Mouse (Mus musculus): ENCODE measurements around the gene Tmem200b. TPM values are rescaled to one million over a fixed set of nuclear protein-coding genes. Genes with fewer than 3 reads are reported as not detected.
A peak's percentile ranks its signal among the peaks of the same experiment; 100 is the strongest.

Gene Tmem200b
- 1.3 and 1.8 TPM in 2 replicates for polyA plus RNA-seq (2015; fragmentation: Nextera tagmentation; extraction: Ambion mirVana)

DNA sequence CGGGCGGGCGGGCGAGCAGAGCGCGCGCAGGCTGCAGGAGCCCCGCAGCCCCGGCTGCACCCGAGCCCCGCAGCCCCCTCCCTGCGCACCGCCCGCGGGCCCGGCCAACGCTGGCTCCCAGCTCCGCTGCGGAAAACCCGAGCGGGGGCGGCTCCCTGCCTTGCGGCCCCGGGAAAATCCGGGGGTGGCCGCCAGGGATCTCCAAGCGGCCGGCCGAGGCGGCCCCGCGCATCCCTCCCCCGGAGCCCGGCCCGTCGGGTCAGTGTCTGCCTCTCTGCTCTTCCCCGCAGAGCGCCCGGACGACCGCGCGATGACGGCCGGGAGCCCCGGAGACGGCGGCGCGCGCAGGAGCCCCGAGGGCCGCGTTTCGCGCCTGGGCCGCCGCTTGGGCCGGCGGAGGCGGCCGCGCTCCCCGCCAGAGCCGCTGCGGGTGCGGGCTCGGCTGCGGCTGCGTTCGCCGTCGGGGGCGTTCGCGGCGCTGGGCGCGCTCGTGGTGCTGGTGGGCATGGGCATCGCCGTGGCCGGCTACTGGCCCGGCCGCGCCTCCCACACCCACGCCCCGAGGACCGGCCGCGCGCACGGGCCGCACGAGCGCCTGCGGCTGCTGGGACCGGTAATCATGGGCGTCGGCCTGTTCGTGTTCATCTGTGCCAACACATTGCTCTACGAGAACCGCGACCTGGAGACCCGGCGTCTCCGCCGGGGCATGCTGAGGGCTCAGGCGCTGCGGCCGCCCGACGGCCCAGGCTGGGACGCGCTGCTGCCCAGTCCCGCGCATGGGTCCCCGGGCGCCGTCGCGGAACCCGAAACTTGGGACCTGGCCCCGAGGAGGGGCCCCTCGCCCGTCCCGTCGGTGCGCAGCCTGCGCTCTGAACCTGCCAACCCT is at the start of gene Tmem200b:
Gene Tmem200b (plus strand): TSS at position 311 of the 886 bp plus-strand sequence.
- peak; percentile 24 for DNase-seq (ENCODE audit: low spot score)

GRCm38 (mm10) chr4:131872672-131873292 is 48.8 kb upstream of the Tmem200b start:
- H3K27ac ChIP-seq (ENCODE audit: low read length) = peak overlapping the region; percentile 84
- peak overlapping the region; percentile 50 for H3K9ac ChIP-seq (replicated peaks; ENCODE audit: low read depth)
- peak overlapping the region; percentile 83 for H3K4me2 ChIP-seq (replicated peaks; ENCODE audit: low read depth, low read length)
- H3K36me3 ChIP-seq (ENCODE audit: insufficient read depth, low read length) = no peaks in the 10 kb centered on the region
- H3K4me3 ChIP-seq (ENCODE audit: low read depth, low read length) = peak overlapping the region; percentile 100
- 5% methylated on average over 11 of the region's 11 CpGs for WGBS
- H3K27me3 ChIP-seq (replicated peaks; ENCODE audit: insufficient read depth, low read length) = no peaks in the 10 kb centered on the region
- DNase-seq (ENCODE audit: low spot score) = no peak
- no peaks in the 10 kb centered on the region for H3K9me3 ChIP-seq (ENCODE audit: low read length)
- peaks cover 6% of the 10 kb centered on the region; the same call in 1 of the 2 replicates for H3K4me1 ChIP-seq (ENCODE audit: insufficient read depth, low read depth, low read length)
- peak; percentile 12; the same call in 1 of the 2 replicates for TF ChIP-seq CTCF (IDR thresholded peaks at IDR 0.05)
- TF ChIP-seq EP300 (IDR thresholded peaks at IDR 0.05) = no peak; the same call in 1 of the 2 replicates
- ATAC-seq = no peak

More for the DNA sequence above, at the start of gene Tmem200b:
- H3K4me1 ChIP-seq (ENCODE audit: insufficient read depth, low read depth, low read length) = no peaks in the 10 kb centered on the region; the same call in 1 of the 2 replicates
- H3K27me3 ChIP-seq (replicated peaks; ENCODE audit: insufficient read depth, low read length) = peaks cover 26% of the 10 kb centered on the region
- peak within 1 kb of the TSS; percentile 94 for H3K4me2 ChIP-seq (replicated peaks; ENCODE audit: low read depth, low read length)
- peak within 1 kb of the TSS; percentile 57 for H3K27ac ChIP-seq (ENCODE audit: low read length)
- 0 out of 2 replicates have a peak, but pooled peaks cover 14% of the 10 kb centered on the region for H3K36me3 ChIP-seq (ENCODE audit: insufficient read depth, low read length)
- peak; percentile 2; the same call in 1 of the 2 replicates for ATAC-seq
- TF ChIP-seq EP300 (IDR thresholded peaks at IDR 0.05) (no peak), CTCF (IDR thresholded peaks at IDR 0.05) (no peak)
- H3K4me3 ChIP-seq (ENCODE audit: low read depth, low read length) = peak within 1 kb of the TSS; percentile 56
- H3K9ac ChIP-seq (replicated peaks; ENCODE audit: low read depth) = peak within 1 kb of the TSS; percentile 27
- H3K9me3 ChIP-seq (ENCODE audit: low read length) = no peaks in the 10 kb centered on the region
- 1% methylated on average over 84 of the region's 130 CpGs for WGBS

GRCm38 (mm10) chr4:131873293-131874168 is 48.0 kb upstream of the Tmem200b start, which contains the start of gene Srsf4:
Srsf4 (plus strand) TSS chr4:131873617.
- WGBS = under 1% methylated on average over 80 of the region's 116 CpGs
- H3K4me1 ChIP-seq (ENCODE audit: insufficient read depth, low read depth, low read length) = peaks cover 6% of the 10 kb centered on the region; the same call in 1 of the 2 replicates
- no peaks in the 10 kb centered on the region for H3K27me3 ChIP-seq (replicated peaks; ENCODE audit: insufficient read depth, low read length)
- no peak for TF ChIP-seq CTCF (IDR thresholded peaks at IDR 0.05)
- TF ChIP-seq EP300 (IDR thresholded peaks at IDR 0.05) = no peak; the same call in 1 of the 2 replicates
- ATAC-seq (peak; percentile 97), DNase-seq (ENCODE audit: low spot score) (peak; percentile 98)
- no peaks in the 10 kb centered on the region for H3K9me3 ChIP-seq (ENCODE audit: low read length)
- H3K27ac ChIP-seq (ENCODE audit: low read length) = peak within 1 kb of the TSS; percentile 100
- peak within 1 kb of the TSS; percentile 100 for H3K9ac ChIP-seq (replicated peaks; ENCODE audit: low read depth)
- H3K4me2 ChIP-seq (replicated peaks; ENCODE audit: low read depth, low read length) = peak within 1 kb of the TSS; percentile 83
- H3K4me3 ChIP-seq (ENCODE audit: low read depth, low read length) = peak within 1 kb of the TSS; percentile 100
- no peaks in the 10 kb centered on the region for H3K36me3 ChIP-seq (ENCODE audit: insufficient read depth, low read length)

DNA sequence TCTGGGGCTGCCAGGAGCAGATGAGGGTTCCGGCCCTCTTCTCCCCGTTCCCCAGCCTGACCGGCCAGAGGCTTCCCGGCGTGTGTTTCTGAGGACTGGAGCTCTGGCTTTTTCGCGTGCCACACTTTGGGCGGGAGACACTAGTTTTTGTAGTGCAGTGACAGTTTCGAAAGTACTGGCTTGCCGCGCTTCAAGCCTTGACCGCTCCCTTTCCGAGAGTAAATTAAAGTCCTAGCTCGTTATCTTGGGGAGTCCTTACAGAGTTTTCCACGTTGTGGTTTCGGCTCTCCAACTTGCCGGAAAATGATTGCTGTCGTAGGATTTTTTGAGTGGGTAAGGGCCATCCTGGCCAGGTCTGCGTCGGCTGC is 47.4 kb upstream of the Tmem200b start:
- H3K27ac ChIP-seq (ENCODE audit: low read length) = peak overlapping the region; percentile 100
- H3K4me1 ChIP-seq (ENCODE audit: insufficient read depth, low read depth, low read length) = peaks cover 6% of the 10 kb centered on the region; the same call in 1 of the 2 replicates
- DNase-seq (ENCODE audit: low spot score) (peak; percentile 70), ATAC-seq (no peak; the same call in 1 of the 2 replicates)
- no peaks in the 10 kb centered on the region for H3K27me3 ChIP-seq (replicated peaks; ENCODE audit: insufficient read depth, low read length)
- H3K4me3 ChIP-seq (ENCODE audit: low read depth, low read length) = peak overlapping the region; percentile 100
- under 1% methylated on average over 20 of the region's 20 CpGs for WGBS
- peak overlapping the region; percentile 100 for H3K9ac ChIP-seq (replicated peaks; ENCODE audit: low read depth)
- peak overlapping the region; percentile 83 for H3K4me2 ChIP-seq (replicated peaks; ENCODE audit: low read depth, low read length)
- no peaks in the 10 kb centered on the region for H3K36me3 ChIP-seq (ENCODE audit: insufficient read depth, low read length)
- H3K9me3 ChIP-seq (ENCODE audit: low read length) = no peaks in the 10 kb centered on the region
- TF ChIP-seq EP300 (IDR thresholded peaks at IDR 0.05) (no peak), CTCF (IDR thresholded peaks at IDR 0.05) (no peak)

GRCm38 (mm10) chr4:131874567-131874966 is 47.0 kb upstream of the Tmem200b start:
- Histone ChIP-seq H3K4me1 (ENCODE audit: insufficient read depth, low read depth, low read length) (peaks cover 8% of the 10 kb centered on the region; the same call in 1 of the 2 replicates), H3K4me3 (ENCODE audit: low read depth, low read length) (peak overlapping the region; percentile 100), H3K9me3 (ENCODE audit: low read length) (no peaks in the 10 kb centered on the region), H3K27me3 (replicated peaks; ENCODE audit: insufficient read depth, low read length) (no peaks in the 10 kb centered on the region), H3K4me2 (replicated peaks; ENCODE audit: low read depth, low read length) (peak overlapping the region; percentile 83), H3K9ac (replicated peaks; ENCODE audit: low read depth) (peak overlapping the region; percentile 100), H3K36me3 (ENCODE audit: insufficient read depth, low read length) (no peaks in the 10 kb centered on the region), H3K27ac (ENCODE audit: low read length) (peak overlapping the region; percentile 100)
- DNase-seq (ENCODE audit: low spot score) (no peak), ATAC-seq (no peak)
- 2% methylated on average over 11 of the region's 11 CpGs for WGBS
- TF ChIP-seq EP300 (IDR thresholded peaks at IDR 0.05) (no peak), CTCF (IDR thresholded peaks at IDR 0.05) (no peak)

Data from lung, postnatal 0 days (tissue).